Mouse (Mus musculus) embryo, embryonic 11 days (tissue): Measurements from ENCODE around the gene Fos.

Experiments
- DNase-seq: peaks from one replicate; pipeline ENCODE4 v3.0.0-alpha.2; 2015

Fos gene

GRCm38 (mm10) chr12:85490096-85490820 is 16.6 kb downstream of the Fos start:
- DNase-seq = no peak

- no peak for DNase-seq
These were observed 17.3 kb downstream of the Fos start for GRCm38 (mm10) chr12:85490991-85491390.

GRCm38 (mm10) chr12:85492084-85492645 is 18.5 kb downstream of the Fos start:
- DNase-seq = peak; percentile 91

- DNase-seq = no peak
These were observed 22.6 kb downstream of the Fos start for GRCm38 (mm10) chr12:85496336-85496735.

GRCm38 (mm10) chr12:85496755-85497154 is 23.1 kb downstream of the Fos start:
- peak; percentile 84 for DNase-seq

- peak; percentile 30 for DNase-seq
These were observed 23.8 kb downstream of the Fos start for GRCm38 (mm10) chr12:85497310-85498135.

GRCm38 (mm10) chr12:85499001-85499400 is 25.3 kb downstream of the Fos start:
- DNase-seq = no peak

- no peak for DNase-seq
These were observed 29.0 kb downstream of the Fos start for GRCm38 (mm10) chr12:85502682-85503081.

GRCm38 (mm10) chr12:85508235-85508634 is 34.5 kb downstream of the Fos start:
- peak; percentile 50 for DNase-seq

- DNase-seq = no peak
These were observed 36.3 kb downstream of the Fos start for GRCm38 (mm10) chr12:85510013-85510412.

GRCm38 (mm10) chr12:85513789-85514447 is 40.2 kb downstream of the Fos start:
- no peak for DNase-seq

- DNase-seq = no peak
These were observed 41.3 kb downstream of the Fos start for GRCm38 (mm10) chr12:85514958-85515357.

GRCm38 (mm10) chr12:85515865-85516264 is 42.2 kb downstream of the Fos start:
- DNase-seq = no peak

- DNase-seq = no peak
These were observed 43.6 kb downstream of the Fos start for GRCm38 (mm10) chr12:85517339-85517738.

- no peak for DNase-seq
These were observed 44.3 kb downstream of the Fos start for GRCm38 (mm10) chr12:85518009-85518408.

GRCm38 (mm10) chr12:85519553-85519952 is 45.9 kb downstream of the Fos start:
- DNase-seq = no peak

- no peak for DNase-seq
These were observed 47.4 kb downstream of the Fos start for GRCm38 (mm10) chr12:85521101-85521500.

- no peak for DNase-seq
These were observed 48.0 kb downstream of the Fos start for GRCm38 (mm10) chr12:85521673-85522072.

- DNase-seq = no peak
These were observed 49.1 kb downstream of the Fos start for GRCm38 (mm10) chr12:85522631-85523388.

- peak; percentile 20 for DNase-seq
These were observed 49.9 kb downstream of the Fos start for GRCm38 (mm10) chr12:85523421-85524192.

- peak; percentile 46 for DNase-seq
These were observed 50.6 kb downstream of the Fos start for GRCm38 (mm10) chr12:85524193-85524858.
